Comparison of ENCODE assay signal across 9 mouse cellular contexts in the genomic region with DNA sequence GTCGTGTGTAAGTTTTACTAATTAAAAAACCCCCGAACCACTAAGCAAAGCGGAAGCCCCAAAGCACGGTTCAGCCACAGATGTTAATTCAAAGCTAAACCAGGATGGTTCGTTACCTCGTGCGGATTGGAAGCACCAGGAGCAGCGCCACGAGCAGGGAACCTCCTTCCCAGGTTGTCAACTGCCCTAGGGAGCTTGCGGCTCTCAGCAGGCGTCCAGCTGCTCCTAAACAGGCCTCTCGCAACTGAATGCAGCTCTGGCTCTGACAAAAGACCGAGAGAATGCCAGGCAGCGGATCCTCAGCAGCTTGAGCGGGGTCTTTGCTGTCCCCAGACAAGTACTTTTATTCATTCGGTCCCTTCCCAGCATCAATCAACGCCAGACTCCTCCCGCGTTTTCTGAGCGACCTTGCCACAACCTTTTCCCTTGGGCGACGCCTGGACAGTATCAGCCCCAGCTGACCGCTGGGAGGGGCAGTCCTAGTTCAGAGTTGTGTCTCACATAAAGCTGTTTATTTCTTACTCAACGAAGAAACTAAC. TPM values are rescaled to one million over a fixed set of nuclear protein-coding genes. Genes with fewer than 3 reads are reported as not detected.
DNase-seq lines count a peak whose midpoint lies in the region; ATAC-seq and TF ChIP-seq lines count a peak whose summit lies in the region.
"Had no signal": no experiment of that assay in that cellular context is flagged by ENCODE, and none has a peak within 500 bp of the region (broad histone marks: within the 10 kb centered on the region; RNA-seq: fewer than 3 reads in every experiment).

TSS of gene Ednrb (minus strand) at position 392 of the 539 bp plus-strand sequence.

- peak within 1 kb of the TSS; percentile 92 for H3K27ac ChIP-seq in heart, adult 2 months
- peak within 1 kb of the TSS; percentile 60 for H3K27ac ChIP-seq in midbrain, embryonic 15.5 days

- peak within 1 kb of the TSS; percentile 50 for H3K9ac ChIP-seq in heart, adult 2 months (ENCODE audit: low read depth, low read length)
- peak within 1 kb of the TSS; percentile 48 for H3K9ac ChIP-seq in midbrain, embryonic 15.5 days

- peaks cover 3% of the 10 kb centered on the region for H3K36me3 ChIP-seq in heart, adult 2 months (ENCODE audit: control insufficient read depth, insufficient read depth, low read length)
- H3K36me3 ChIP-seq in midbrain, embryonic 15.5 days (replicated peaks): no peaks in the 10 kb centered on the region

- no peaks in the 10 kb centered on the region for H3K79me2 ChIP-seq in heart, adult 2 months (replicated peaks; ENCODE audit: control insufficient read depth, insufficient read depth, low read length)

- no peak for TF ChIP-seq POLR2A in brain, embryonic 14.5 days (IDR thresholded peaks at IDR 0.05; ENCODE audit: borderline replicate concordance, extremely low read depth, insufficient read depth, insufficient read length, poor library complexity, severe bottlenecking)
- no peak; the same call in 1 of the 2 replicates for TF ChIP-seq POLR2A in heart, adult 2 months (IDR thresholded peaks at IDR 0.05; ENCODE audit: insufficient read depth, low read depth, low read length)

- no peak for TF ChIP-seq EP300 in heart, adult 2 months (IDR thresholded peaks at IDR 0.05; ENCODE audit: insufficient read depth, low read depth, low read length)

- peak; percentile 10 for DNase-seq in gastrocnemius, postnatal 10 days
- no peak for DNase-seq in gastrocnemius, postnatal 25 days
- DNase-seq in brain, embryonic 14.5 days (ENCODE audit: low read depth): peak; percentile 89
- peak; percentile 53 to 59 for DNase-seq in heart, adult 2 months
- DNase-seq in kidney, adult 11 months: peak; percentile 34
- DNase-seq in liver: peak; percentile 8
- no peak for DNase-seq in MN1 (ENCODE audit: low spot score)

- H3K4me3 ChIP-seq in heart, adult 2 months: peak within 1 kb of the TSS; percentile 67
- H3K4me3 ChIP-seq in midbrain, embryonic 15.5 days: peak within 1 kb of the TSS; percentile 57

- intact Hi-C loops in heart, adult 2 months (cut with DNase I): loop anchor here (5.0 to 10.0 kb wide), 3 partner anchors 57 to 183 kb away; no protein-coding TSS in a partner anchor

- H3K4me1 ChIP-seq in heart, adult 2 months (ENCODE audit: control insufficient read depth, insufficient read depth, low read length): peaks cover 2% of the 10 kb centered on the region
- H3K4me1 ChIP-seq in midbrain, embryonic 15.5 days: peaks cover 19% of the 10 kb centered on the region

- H3K9me3 ChIP-seq in midbrain, embryonic 15.5 days: no peaks in the 10 kb centered on the region

- no peaks in the 10 kb centered on the region for H3K27me3 ChIP-seq in heart, adult 2 months (ENCODE audit: control insufficient read depth, insufficient read depth, low read length)
- no peaks in the 10 kb centered on the region for H3K27me3 ChIP-seq in midbrain, embryonic 15.5 days (replicated peaks)
- H3K27me3 ChIP-seq: CH12.LX had no signal

- peak within 1 kb of the TSS; percentile 99 for H3K4me2 ChIP-seq in midbrain, embryonic 15.5 days

- peak; percentile 73 for ATAC-seq in midbrain, embryonic 15.5 days (replicated peaks)

- no peak for TF ChIP-seq CTCF in brain, embryonic 14.5 days (IDR thresholded peaks at IDR 0.05; ENCODE audit: borderline replicate concordance, extremely low read depth, insufficient read depth, insufficient read length)
- TF ChIP-seq CTCF in heart, adult 2 months (IDR thresholded peaks at IDR 0.05): peak; percentile 53

- WGBS in heart, adult 2 months: 2% methylated on average over 24 of the region's 24 CpGs
- WGBS in midbrain, embryonic 15.5 days: under 1% methylated on average over 24 of the region's 24 CpGs

RNA-seq across cellular contexts. Expression of gene Ednrb, which starts in this region (rescaled TPM):
- 10 to 100 TPM; 19.1 to 19.7 TPM for total RNA-seq in gastrocnemius, postnatal 10 days (2021)
- total RNA-seq in gastrocnemius, postnatal 25 days (2021): 1 to 10 TPM; 6.2 to 9.9 TPM
- 25.7 and 50.2 TPM in 2 replicates for polyA plus RNA-seq in brain, embryonic 14.5 days (2012; rRNA removed)
- total RNA-seq in heart, adult 2 months (2021): 10 to 100 TPM; 16.3 to 18.6 TPM
- polyA plus RNA-seq in heart, adult 2 months (2012; rRNA removed): 8.0 and 9.2 TPM in 2 replicates
- 84.8 and 94.4 TPM in 2 replicates for polyA plus RNA-seq in midbrain, embryonic 15.5 days (2015; fragmentation: Nextera tagmentation; extraction: Ambion mirVana)
- total RNA-seq: CH12.LX had no signal

Comparison
In these comparisons a context has a peak if more than half of its experiments do, and no peak if none do; other contexts are left out.
1. DNase-seq: peak in gastrocnemius, postnatal 10 days (single experiment), brain, embryonic 14.5 days (single experiment), heart, adult 2 months (2 of 2), kidney, adult 11 months (single experiment) and liver (single experiment); none in gastrocnemius, postnatal 25 days (single experiment) and MN1 (single experiment).